Comparison of ENCODE assay signal across 8 mouse cellular contexts in genomic region chr9:113719063-113719462, GRCm38 (mm10). TPM values are rescaled to one million over a fixed set of nuclear protein-coding genes. Genes with fewer than 3 reads are reported as not detected.
A peak's percentile ranks its signal among the peaks of the same experiment; 100 is the strongest.
DNase-seq lines count a peak whose midpoint lies in the region; ATAC-seq and TF ChIP-seq lines count a peak whose summit lies in the region.

No protein-coding gene starts in this region.

- peak; percentile 40; the same call in 1 of the 2 replicates for TF ChIP-seq CTCF in liver, adult 2 months (IDR thresholded peaks at IDR 0.05; ENCODE audit: low read depth, low read length)
- 0 out of 2 replicates have a peak, but pooled peaks have one; percentile 31 for TF ChIP-seq CTCF in bone marrow macrophage, adult 2 months (IDR thresholded peaks at IDR 0.05; ENCODE audit: low read depth, low read length)

- H3K9ac ChIP-seq in liver, adult 2 months (ENCODE audit: low read depth, low read length) = no peak overlapping the region
- H3K9ac ChIP-seq in liver, embryonic 11.5 days (ENCODE audit: low read depth, low read length) = no peak overlapping the region

- no peaks in the 10 kb centered on the region for H3K27me3 ChIP-seq in liver, adult 2 months (ENCODE audit: control insufficient read depth, insufficient read depth, low read length)
- H3K27me3 ChIP-seq in liver, embryonic 11.5 days (replicated peaks; ENCODE audit: control insufficient read depth, insufficient read depth, low read length) = no peaks in the 10 kb centered on the region

- H3K27ac ChIP-seq in liver, adult 2 months (replicated peaks; ENCODE audit: insufficient read depth, low read depth, low read length) = no peak overlapping the region
- no peak overlapping the region for H3K27ac ChIP-seq in liver, embryonic 11.5 days (ENCODE audit: low read depth, low read length)
- no peak overlapping the region for H3K27ac ChIP-seq in bone marrow macrophage, adult 2 months (ENCODE audit: insufficient read depth, low read depth, low read length)

- H3K9me3 ChIP-seq in liver, embryonic 11.5 days (ENCODE audit: control insufficient read depth, low read length) = no peaks in the 10 kb centered on the region

- WGBS in liver, adult 2 months = 60% methylated on average over 5 of the region's 5 CpGs
- 50% methylated on average over 5 of the region's 5 CpGs for WGBS in liver, embryonic 11.5 days

- H3K4me3 ChIP-seq in liver, adult 2 months (ENCODE audit: insufficient read depth, low read depth, low read length) = no peak overlapping the region
- no peak overlapping the region for H3K4me3 ChIP-seq in liver, embryonic 11.5 days (ENCODE audit: low read depth, low read length)
- no peak overlapping the region for H3K4me3 ChIP-seq in bone marrow macrophage, adult 2 months (ENCODE audit: insufficient read depth, low read length)

- H3K79me2 ChIP-seq in liver, adult 2 months (ENCODE audit: control insufficient read depth, insufficient read depth, low read length) = no peaks in the 10 kb centered on the region

- TF ChIP-seq POLR2A in liver, adult 2 months (IDR thresholded peaks at IDR 0.05; ENCODE audit: extremely low read depth, insufficient read depth, low read length) = no peak
- no peak for TF ChIP-seq POLR2A in bone marrow macrophage, adult 2 months (IDR thresholded peaks at IDR 0.05; ENCODE audit: borderline replicate concordance, low read depth, low read length)

- H3K36me3 ChIP-seq in liver, adult 2 months (ENCODE audit: control insufficient read depth, insufficient read depth, low read length) = no peaks in the 10 kb centered on the region
- no peaks in the 10 kb centered on the region for H3K36me3 ChIP-seq in liver, embryonic 11.5 days (ENCODE audit: control insufficient read depth, insufficient read depth, low read length)

- no peak for ATAC-seq in liver, embryonic 11.5 days (replicated peaks; ENCODE audit: low FRiP score)
- ATAC-seq in megakaryocyte progenitor cell, adult 5-6 weeks (replicated peaks; ENCODE audit: poor library complexity) = peak; percentile 84

- H3K4me1 ChIP-seq in liver, adult 2 months (ENCODE audit: control insufficient read depth, insufficient read depth, low read length) = no peaks in the 10 kb centered on the region
- no peaks in the 10 kb centered on the region for H3K4me1 ChIP-seq in liver, embryonic 11.5 days (replicated peaks; ENCODE audit: control insufficient read depth, insufficient read depth, low read length)
- peaks cover 4% of the 10 kb centered on the region; the same call in 1 of the 2 replicates for H3K4me1 ChIP-seq in bone marrow macrophage, adult 2 months (ENCODE audit: control insufficient read depth, insufficient read depth, low read length)

- H3K4me2 ChIP-seq in liver, embryonic 11.5 days = no peak overlapping the region

- peak; percentile 57 for DNase-seq in adrenal gland, adult 2 months
- DNase-seq in adrenal gland, adult 8-10 months = no peak
- no peak for DNase-seq in liver, adult 2 months (ENCODE audit: extremely low read depth, low read depth, low spot score)
- no peak for DNase-seq in liver, embryonic 11.5 days (ENCODE audit: low spot score)
- peak; percentile 51 for DNase-seq in induced T-regulatory cell, adult 2 months (ENCODE audit: low read depth)
- DNase-seq in urinary bladder, postnatal 25 days (ENCODE audit: low spot score) = no peak

RNA-seq across cellular contexts. Expression of gene Pdcd6ip, which starts 11.0 kb away (rescaled TPM):
- total RNA-seq in adrenal gland, adult 2 months (2021) = 100 to 1,000 TPM; 159 to 172 TPM
- 336 and 349 TPM in 2 replicates for polyA plus RNA-seq in adrenal gland, adult 2 months (2012; rRNA removed)
- total RNA-seq in adrenal gland, adult 8-10 months (2022) = 100 to 1,000 TPM; 176 to 225 (median 190) TPM
- total RNA-seq in liver, adult 2 months (2014; rRNA removed) = 33.9 and 44.2 TPM in 2 replicates
- 41.0 and 56.6 TPM in 2 replicates for polyA plus RNA-seq in liver, adult 2 months (2012; rRNA removed)
- polyA plus RNA-seq in liver, embryonic 11.5 days (2014; fragmentation: Nextera tagmentation; extraction: Ambion mirVana) = 66.4 and 79.6 TPM in 2 replicates
- 154 and 162 TPM in 2 replicates for polyA plus RNA-seq in bone marrow macrophage, adult 2 months (2012; ENCODE audit: insufficient read depth, insufficient read length, missing spikeins)
- total RNA-seq in megakaryocyte progenitor cell, adult 5-6 weeks (2015) = 114 and 122 TPM in 2 replicates
- total RNA-seq in megakaryocyte progenitor cell, adult 5-6 weeks (2017) = 42.8 and 54.2 TPM in 2 replicates

RNA-seq across cellular contexts. Expression of gene Clasp2, which starts 22.2 kb away (rescaled TPM):
- total RNA-seq in adrenal gland, adult 2 months (2021) = 100 to 1,000 TPM; 110 to 159 TPM
- 14.3 and 16.0 TPM in 2 replicates for polyA plus RNA-seq in adrenal gland, adult 2 months (2012; rRNA removed)
- total RNA-seq in adrenal gland, adult 8-10 months (2022) = 100 to 1,000 TPM; 122 to 289 (median 183) TPM
- total RNA-seq in liver, adult 2 months (2014; rRNA removed) = 16.2 and 17.4 TPM in 2 replicates
- polyA plus RNA-seq in liver, adult 2 months (2012; rRNA removed) = 2.3 and 2.6 TPM in 2 replicates
- polyA plus RNA-seq in liver, embryonic 11.5 days (2014; fragmentation: Nextera tagmentation; extraction: Ambion mirVana) = 30.5 and 31.2 TPM in 2 replicates
- polyA plus RNA-seq in bone marrow macrophage, adult 2 months (2012; ENCODE audit: insufficient read depth, insufficient read length, missing spikeins) = 44.6 and 50.5 TPM in 2 replicates
- total RNA-seq in megakaryocyte progenitor cell, adult 5-6 weeks (2015) = 47.0 and 47.4 TPM in 2 replicates
- total RNA-seq in megakaryocyte progenitor cell, adult 5-6 weeks (2017) = 37.5 and 38.1 TPM in 2 replicates

Comparison
In these comparisons a context has a peak if more than half of its experiments do, and no peak if none do; other contexts are left out.
1. DNase-seq: peak in adrenal gland, adult 2 months (single experiment) and induced T-regulatory cell, adult 2 months (single experiment); none in adrenal gland, adult 8-10 months (single experiment), liver, adult 2 months (single experiment), liver, embryonic 11.5 days (single experiment) and urinary bladder, postnatal 25 days (single experiment).